Comparison of ENCODE assay signal across 8 mouse cellular contexts in genomic region chr13:34993983-34994811, GRCm38 (mm10). TPM values are rescaled to one million over a fixed set of nuclear protein-coding genes. Genes with fewer than 3 reads are reported as not detected.
DNase-seq lines count a peak whose midpoint lies in the region; ATAC-seq and TF ChIP-seq lines count a peak whose summit lies in the region.

No protein-coding gene starts in this region.

- peaks cover 0 to 3% of the 10 kb centered on the region in 2 experiments; a peak in 1 of 4 replicates for H3K4me1 ChIP-seq in ES-E14 (ENCODE audit: control insufficient read depth in 2 of 2, insufficient read depth in 2 of 2, low read length in 2 of 2, poor library complexity in 1 of 2)
- H3K4me1 ChIP-seq in forebrain, embryonic 15.5 days: peaks cover 20% of the 10 kb centered on the region
- peaks cover 9% of the 10 kb centered on the region for H3K4me1 ChIP-seq in lung, adult 2 months (ENCODE audit: control insufficient read depth, insufficient read depth, low read length)

- H3K4me2 ChIP-seq in forebrain, embryonic 15.5 days (replicated peaks): peak overlapping the region; percentile 55

- intact Hi-C loops in heart, postnatal 25 days (cut with DNase I): loop anchor here (10.0 kb wide), 1 partner anchor 119 kb away; the partner anchor contains the start of gene Prpf4b

- H3K9me3 ChIP-seq in ES-E14 (ENCODE audit: control insufficient read depth, insufficient read depth, low read depth, low read length): no peaks in the 10 kb centered on the region
- no peaks in the 10 kb centered on the region for H3K9me3 ChIP-seq in forebrain, embryonic 15.5 days

- no peaks in the 10 kb centered on the region for H3K27me3 ChIP-seq in forebrain, embryonic 15.5 days

- no peaks in the 10 kb centered on the region; the same call in 1 of the 2 replicates for H3K36me3 ChIP-seq in ES-E14 (ENCODE audit: control insufficient read depth, insufficient read depth, low read length, poor library complexity, severe bottlenecking)
- peaks cover 7% of the 10 kb centered on the region for H3K36me3 ChIP-seq in forebrain, embryonic 15.5 days

- WGBS in forebrain, embryonic 15.5 days: under 1% methylated on average over 33 of the region's 33 CpGs
- WGBS in lung, adult 2 months: 2% methylated on average over 33 of the region's 33 CpGs

- H3K9ac ChIP-seq in ES-E14 (ENCODE audit: insufficient read depth, low read depth, low read length, poor library complexity, severe bottlenecking): peak overlapping the region; percentile 78
- H3K9ac ChIP-seq in forebrain, embryonic 15.5 days (replicated peaks): peak overlapping the region; percentile 68

- peak; percentile 91 for DNase-seq in ES-E14 (ENCODE audit: low read depth, low spot score)
- DNase-seq in cerebellum, adult 11-12 months: peak; percentile 94
- DNase-seq in heart, postnatal 25 days (ENCODE audit: low spot score): peak; percentile 90
- peak; percentile 72 to 86 for DNase-seq in layer of hippocampus, adult 18-20 months (ENCODE audit: low spot score in 2 of 2)
- peak; percentile 94 for DNase-seq in lung, adult 2 months
- DNase-seq in thymus, adult 18-20 months: peak; percentile 88 to 90

- peak; percentile 79; the same call in 1 of the 2 replicates for TF ChIP-seq POLR2A in lung, adult 2 months (IDR thresholded peaks at IDR 0.05; ENCODE audit: borderline replicate concordance, extremely low read depth, low read depth, low read length)

- peak; percentile 92 for ATAC-seq in forebrain, embryonic 15.5 days (replicated peaks)
- ATAC-seq in neutrophil, adult 5-6 weeks (ENCODE audit: extremely low read depth, insufficient number of reproducible peaks, low FRiP score, poor library complexity, severe bottlenecking): peak; percentile 92

- no peak for TF ChIP-seq CTCF in lung, adult 2 months (IDR thresholded peaks at IDR 0.05; ENCODE audit: insufficient read depth, low read length)

- in situ Hi-C loops in ES-E14 (cut with MboI; ENCODE audit: low sequenced_read_pairs in 2 of 2, unreplicated experiment in 2 of 2): no loop called here

- H3K4me3 ChIP-seq in ES-E14 (ENCODE audit: insufficient read depth in 1 of 2, low read depth in 1 of 2, low read length in 2 of 2, poor library complexity in 1 of 2, severe bottlenecking in 1 of 2): peak overlapping the region; percentile 74 to 86
- peak overlapping the region; percentile 62 for H3K4me3 ChIP-seq in forebrain, embryonic 15.5 days
- peak overlapping the region; percentile 71 for H3K4me3 ChIP-seq in lung, adult 2 months (replicated peaks; ENCODE audit: extremely low read depth, low read depth, low read length)

- no peak overlapping the region for H3K27ac ChIP-seq in ES-E14 (ENCODE audit: insufficient read depth, low read depth, low read length, poor library complexity, severe bottlenecking)
- H3K27ac ChIP-seq in forebrain, embryonic 15.5 days (replicated peaks): peak overlapping the region; percentile 81

TF ChIP-seq in ES-E14, 5 proteins besides CTCF, POLR2A, EP300 and RAD21:
- TF ChIP-seq ZNF384 (IDR thresholded peaks at IDR 0.05; ENCODE audit: low read depth, low read length) (no peak), MAFK (IDR thresholded peaks at IDR 0.05; ENCODE audit: insufficient read depth, low read depth, low read length) (0 out of 2 replicates have a peak, but pooled peaks have one; percentile 35), CHD2 (IDR thresholded peaks at IDR 0.05; ENCODE audit: low read depth, low read length) (no peak), HCFC1 (IDR thresholded peaks at IDR 0.05; ENCODE audit: borderline replicate concordance, insufficient read depth, low read length) (no peak)

RNA-seq across cellular contexts. Expression of gene Eci3, which starts 30.6 kb away (rescaled TPM):
- total RNA-seq in ES-E14 (2012; rRNA removed): 0.21 and 0.54 TPM in 2 replicates
- polyA plus RNA-seq in forebrain, embryonic 15.5 days (2015; fragmentation: Nextera tagmentation; extraction: Ambion mirVana): 0.15 and 0.41 TPM in 2 replicates
- 1 to 10 TPM; 1.7 to 2.7 TPM for total RNA-seq in heart, postnatal 25 days (2021)
- total RNA-seq in layer of hippocampus, adult 18-20 months (2021): 1 to 10 TPM in 1 of 2 experiments, under 1 TPM in 1; 0.89 to 1.1 TPM
- polyA plus RNA-seq in lung, adult 2 months (2012; rRNA removed): not detected in 2 replicates
- not detected in 2 replicates for total RNA-seq in neutrophil, adult 5-6 weeks (2017)

RNA-seq across cellular contexts. Expression of gene Eci2, which starts 32.7 kb away (rescaled TPM):
- 31.0 and 36.7 TPM in 2 replicates for total RNA-seq in ES-E14 (2012; rRNA removed)
- 116 and 121 TPM in 2 replicates for polyA plus RNA-seq in forebrain, embryonic 15.5 days (2015; fragmentation: Nextera tagmentation; extraction: Ambion mirVana)
- total RNA-seq in heart, postnatal 25 days (2021): 100 to 1,000 TPM; 262 to 265 TPM
- total RNA-seq in layer of hippocampus, adult 18-20 months (2021): 10 to 100 TPM; 44.0 to 49.8 TPM
- polyA plus RNA-seq in lung, adult 2 months (2012; rRNA removed): 28.4 and 42.6 TPM in 2 replicates
- total RNA-seq in neutrophil, adult 5-6 weeks (2017): 16.1 and 24.4 TPM in 2 replicates
